Mouse (Mus musculus): ENCODE measurements around the gene Rab7b. TPM values are rescaled to one million over a fixed set of nuclear protein-coding genes. Genes with fewer than 3 reads are reported as not detected.

Gene Rab7b
- polyA plus RNA-seq, 1 experiment from 2014 or later = 1.4 TPM

- no peaks in the 10 kb centered on the region for H3K4me1 ChIP-seq (ENCODE audit: control insufficient read depth, insufficient read depth, low read length)
- no peaks in the 10 kb centered on the region for H3K9me3 ChIP-seq (ENCODE audit: control insufficient read depth, low read length)
- no peak for ATAC-seq (ENCODE audit: low FRiP score, low TSS enrichment)
- WGBS = 92% methylated on average over 9 of the region's 9 CpGs
- H3K27ac ChIP-seq (ENCODE audit: low read depth, low read length) = no peak overlapping the region
- no peak overlapping the region for H3K4me3 ChIP-seq (ENCODE audit: low read length)
- H3K4me2 ChIP-seq (replicated peaks; ENCODE audit: low read depth, low read length) = no peak overlapping the region
- no peaks in the 10 kb centered on the region for H3K27me3 ChIP-seq (ENCODE audit: control insufficient read depth, insufficient read depth, low read length)
- H3K9ac ChIP-seq (ENCODE audit: low read depth, low read length) = no peak overlapping the region
- no peaks in the 10 kb centered on the region for H3K36me3 ChIP-seq (ENCODE audit: control insufficient read depth, insufficient read depth, low read length)
Measured at GRCm38 (mm10) chr1:131739481-131740160, 51.1 kb downstream of the Rab7b start.

GRCm38 (mm10) chr1:131743868-131744464 is 55.5 kb downstream of the Rab7b start, which contains the start of gene Slc26a9:
Gene Slc26a9 (plus strand): TSS chr1:131744022.
- no peak within 1 kb of the TSS for H3K4me3 ChIP-seq (ENCODE audit: low read length)
- H3K36me3 ChIP-seq (ENCODE audit: control insufficient read depth, insufficient read depth, low read length) = no peaks in the 10 kb centered on the region
- no peak within 1 kb of the TSS for H3K9ac ChIP-seq (ENCODE audit: low read depth, low read length)
- WGBS = 62% methylated on average over 10 of the region's 10 CpGs
- peak; percentile 26; the same call in 1 of the 2 replicates for ATAC-seq (ENCODE audit: low FRiP score, low TSS enrichment)
- no peaks in the 10 kb centered on the region for H3K27me3 ChIP-seq (ENCODE audit: control insufficient read depth, insufficient read depth, low read length)
- H3K4me1 ChIP-seq (ENCODE audit: control insufficient read depth, insufficient read depth, low read length) = no peaks in the 10 kb centered on the region
- H3K9me3 ChIP-seq (ENCODE audit: control insufficient read depth, low read length) = no peaks in the 10 kb centered on the region
- H3K4me2 ChIP-seq (replicated peaks; ENCODE audit: low read depth, low read length) = no peak within 1 kb of the TSS
- no peak within 1 kb of the TSS for H3K27ac ChIP-seq (ENCODE audit: low read depth, low read length)

DNA sequence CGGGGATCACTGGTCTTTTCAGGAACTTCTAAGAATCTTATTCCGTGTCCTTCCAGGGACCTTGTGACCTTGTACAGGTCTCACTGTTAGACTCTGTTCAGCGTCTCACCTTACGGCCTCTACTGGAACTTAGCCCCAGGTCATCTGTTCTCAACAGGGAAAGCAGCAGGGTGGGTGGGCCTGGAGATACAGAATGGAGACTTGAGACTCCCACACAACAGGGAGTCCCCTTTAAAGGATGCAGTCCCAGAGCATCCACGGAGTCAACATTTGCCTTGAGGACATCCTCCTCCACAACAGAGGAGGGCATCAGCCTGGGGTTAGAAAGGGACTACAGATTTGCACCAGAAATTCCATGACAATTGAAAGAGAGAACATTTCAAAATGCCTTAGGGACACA is 56.9 kb downstream of the Rab7b start:
- Histone ChIP-seq H3K9ac (ENCODE audit: low read depth, low read length) (no peak overlapping the region), H3K36me3 (ENCODE audit: control insufficient read depth, insufficient read depth, low read length) (no peaks in the 10 kb centered on the region), H3K27me3 (ENCODE audit: control insufficient read depth, insufficient read depth, low read length) (no peaks in the 10 kb centered on the region), H3K4me2 (replicated peaks; ENCODE audit: low read depth, low read length) (no peak overlapping the region), H3K4me1 (ENCODE audit: control insufficient read depth, insufficient read depth, low read length) (no peaks in the 10 kb centered on the region), H3K27ac (ENCODE audit: low read depth, low read length) (no peak overlapping the region), H3K4me3 (ENCODE audit: low read length) (no peak overlapping the region), H3K9me3 (ENCODE audit: control insufficient read depth, low read length) (no peaks in the 10 kb centered on the region)
- 55% methylated on average over 5 of the region's 5 CpGs for WGBS
- no peak for ATAC-seq (ENCODE audit: low FRiP score, low TSS enrichment)

DNA sequence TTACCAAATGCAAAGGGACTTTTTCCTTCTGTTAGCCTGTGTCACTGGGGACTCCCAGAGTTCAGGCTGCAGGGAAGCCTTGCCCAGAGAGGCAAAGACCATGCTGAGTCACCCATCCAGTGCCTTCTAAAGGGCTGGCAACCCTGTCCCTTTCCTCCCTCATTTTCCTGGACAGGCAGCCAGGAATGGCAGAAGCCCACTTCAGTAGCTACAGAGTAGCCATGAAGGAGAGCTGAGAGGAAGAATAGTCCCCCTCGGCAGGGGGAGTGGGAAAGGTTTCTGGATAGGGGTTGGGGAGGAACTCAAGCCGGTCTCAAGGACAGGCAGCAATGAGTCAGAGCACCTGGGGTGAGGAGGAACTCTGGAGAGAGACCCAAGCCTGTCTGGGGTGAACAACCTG is 59.3 kb downstream of the Rab7b start:
- 54% methylated on average over 2 of the region's 2 CpGs for WGBS
- ATAC-seq (ENCODE audit: low FRiP score, low TSS enrichment) = no peak
- Histone ChIP-seq H3K27ac (ENCODE audit: low read depth, low read length) (no peak overlapping the region), H3K4me2 (replicated peaks; ENCODE audit: low read depth, low read length) (no peak overlapping the region), H3K4me1 (ENCODE audit: control insufficient read depth, insufficient read depth, low read length) (no peaks in the 10 kb centered on the region), H3K9me3 (ENCODE audit: control insufficient read depth, low read length) (no peaks in the 10 kb centered on the region), H3K4me3 (ENCODE audit: low read length) (no peak overlapping the region), H3K27me3 (ENCODE audit: control insufficient read depth, insufficient read depth, low read length) (no peaks in the 10 kb centered on the region), H3K9ac (ENCODE audit: low read depth, low read length) (no peak overlapping the region), H3K36me3 (ENCODE audit: control insufficient read depth, insufficient read depth, low read length) (no peaks in the 10 kb centered on the region)

DNA sequence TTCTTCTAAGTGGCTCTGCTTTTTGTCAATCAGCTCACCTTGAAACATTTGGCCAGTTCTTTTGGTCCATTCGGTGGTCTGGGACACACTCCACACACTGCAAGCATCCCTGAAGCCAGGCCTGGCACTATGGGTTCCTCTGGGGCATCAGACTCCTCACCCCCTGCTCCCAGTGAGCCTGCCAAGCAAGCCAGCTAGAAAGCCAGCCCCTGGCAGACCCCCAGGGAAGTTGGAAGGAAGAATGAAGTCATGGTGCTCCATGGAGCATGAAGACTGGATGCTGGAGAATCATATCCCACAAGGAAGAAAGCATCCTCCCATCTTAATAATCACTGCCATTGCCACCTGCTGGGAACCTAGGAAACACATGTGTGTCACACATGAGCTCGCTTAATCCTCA is 60.1 kb downstream of the Rab7b start:
- ATAC-seq (ENCODE audit: low FRiP score, low TSS enrichment) = no peak
- H3K4me3 ChIP-seq (ENCODE audit: low read length) = no peak overlapping the region
- H3K36me3 ChIP-seq (ENCODE audit: control insufficient read depth, insufficient read depth, low read length) = no peaks in the 10 kb centered on the region
- no peaks in the 10 kb centered on the region for H3K27me3 ChIP-seq (ENCODE audit: control insufficient read depth, insufficient read depth, low read length)
- H3K9me3 ChIP-seq (ENCODE audit: control insufficient read depth, low read length) = no peaks in the 10 kb centered on the region
- H3K4me2 ChIP-seq (replicated peaks; ENCODE audit: low read depth, low read length) = no peak overlapping the region
- 80% methylated on average over 2 of the region's 2 CpGs for WGBS
- no peak overlapping the region for H3K27ac ChIP-seq (ENCODE audit: low read depth, low read length)
- no peaks in the 10 kb centered on the region for H3K4me1 ChIP-seq (ENCODE audit: control insufficient read depth, insufficient read depth, low read length)
- H3K9ac ChIP-seq (ENCODE audit: low read depth, low read length) = no peak overlapping the region

DNA sequence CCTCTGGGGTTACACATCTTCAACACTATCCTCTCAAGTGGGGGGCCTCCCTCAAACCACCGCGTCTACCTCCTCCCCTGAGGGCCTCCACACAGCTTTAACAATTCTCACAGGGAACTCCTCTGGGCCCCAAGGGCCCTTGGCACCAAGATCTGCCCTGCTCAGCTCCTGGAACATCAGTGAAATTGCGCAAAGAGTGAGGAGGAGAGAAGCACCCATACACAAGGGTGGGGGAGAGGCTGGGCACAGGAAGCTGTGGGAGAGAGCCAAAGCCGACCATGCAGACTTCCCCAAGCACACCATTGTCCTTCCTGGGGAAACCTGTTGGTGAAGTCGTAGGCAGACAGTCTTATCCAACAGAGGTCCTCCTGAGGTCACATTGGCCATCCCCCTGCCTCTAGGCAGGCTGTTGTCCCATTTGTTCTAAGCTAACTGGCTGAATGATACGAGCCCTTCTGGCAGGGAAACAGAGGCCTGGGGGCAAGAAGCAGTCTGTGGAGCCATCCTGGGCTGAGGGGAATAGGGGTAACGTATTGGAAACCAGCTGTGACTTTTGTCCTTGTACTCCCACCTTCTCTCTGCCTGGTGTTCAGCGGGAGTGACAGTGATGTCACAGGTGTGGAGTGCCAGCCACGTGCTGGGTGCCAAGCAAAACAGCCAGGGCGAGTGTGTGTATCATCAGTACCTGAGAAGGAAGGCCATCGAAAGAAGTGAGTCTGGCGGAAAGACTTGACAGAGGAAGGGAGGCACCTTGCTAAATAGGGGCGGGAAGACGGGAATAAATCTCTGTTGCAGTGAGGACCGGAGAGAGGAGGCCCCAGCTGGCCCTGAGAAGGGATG is 61.4 kb downstream of the Rab7b start:
- Histone ChIP-seq H3K4me1 (ENCODE audit: control insufficient read depth, insufficient read depth, low read length) (no peaks in the 10 kb centered on the region), H3K9me3 (ENCODE audit: control insufficient read depth, low read length) (no peaks in the 10 kb centered on the region), H3K27ac (ENCODE audit: low read depth, low read length) (no peak overlapping the region), H3K9ac (ENCODE audit: low read depth, low read length) (no peak overlapping the region), H3K27me3 (ENCODE audit: control insufficient read depth, insufficient read depth, low read length) (no peaks in the 10 kb centered on the region), H3K4me3 (ENCODE audit: low read length) (no peak overlapping the region), H3K4me2 (replicated peaks; ENCODE audit: low read depth, low read length) (no peak overlapping the region), H3K36me3 (ENCODE audit: control insufficient read depth, insufficient read depth, low read length) (no peaks in the 10 kb centered on the region)
- ATAC-seq (ENCODE audit: low FRiP score, low TSS enrichment) = no peak
- 72% methylated on average over 15 of the region's 15 CpGs for whole genome bisulfite sequencing

GRCm38 (mm10) chr1:131751181-131751890 is 62.8 kb downstream of the Rab7b start:
- Histone ChIP-seq H3K4me3 (ENCODE audit: low read length) (no peak overlapping the region), H3K4me1 (ENCODE audit: control insufficient read depth, insufficient read depth, low read length) (no peaks in the 10 kb centered on the region), H3K9me3 (ENCODE audit: control insufficient read depth, low read length) (no peaks in the 10 kb centered on the region), H3K27me3 (ENCODE audit: control insufficient read depth, insufficient read depth, low read length) (no peaks in the 10 kb centered on the region), H3K9ac (ENCODE audit: low read depth, low read length) (no peak overlapping the region), H3K4me2 (replicated peaks; ENCODE audit: low read depth, low read length) (no peak overlapping the region), H3K27ac (ENCODE audit: low read depth, low read length) (no peak overlapping the region), H3K36me3 (ENCODE audit: control insufficient read depth, insufficient read depth, low read length) (no peaks in the 10 kb centered on the region)
- 83% methylated on average over 3 of the region's 3 CpGs for WGBS
- ATAC-seq (ENCODE audit: low FRiP score, low TSS enrichment) = no peak

DNA sequence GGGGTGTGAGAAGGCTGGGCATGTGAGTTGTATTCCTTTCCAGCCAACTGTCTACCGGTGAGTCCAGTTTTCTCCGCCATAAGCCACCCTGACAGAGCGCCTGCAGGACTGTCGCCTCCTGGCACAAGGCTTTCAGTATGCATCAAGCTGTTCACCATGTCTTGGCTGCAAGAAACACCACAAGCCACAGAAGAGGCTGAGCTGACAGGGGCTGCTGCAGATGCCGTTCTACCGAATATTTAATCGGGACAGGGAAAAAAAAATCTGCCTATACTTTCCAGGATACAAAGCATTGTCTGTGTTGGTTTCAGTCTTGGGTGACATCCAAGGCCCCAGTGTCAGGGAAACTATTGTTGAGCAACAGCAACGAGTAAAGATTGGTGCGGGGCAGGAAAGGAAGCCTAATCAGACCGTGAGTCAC is 63.4 kb downstream of the Rab7b start:
- Histone ChIP-seq H3K4me3 (ENCODE audit: low read length) (no peak overlapping the region), H3K4me1 (ENCODE audit: control insufficient read depth, insufficient read depth, low read length) (no peaks in the 10 kb centered on the region), H3K36me3 (ENCODE audit: control insufficient read depth, insufficient read depth, low read length) (no peaks in the 10 kb centered on the region), H3K4me2 (replicated peaks; ENCODE audit: low read depth, low read length) (no peak overlapping the region), H3K9me3 (ENCODE audit: control insufficient read depth, low read length) (no peaks in the 10 kb centered on the region), H3K27ac (ENCODE audit: low read depth, low read length) (no peak overlapping the region), H3K27me3 (ENCODE audit: control insufficient read depth, insufficient read depth, low read length) (no peaks in the 10 kb centered on the region), H3K9ac (ENCODE audit: low read depth, low read length) (no peak overlapping the region)
- no peak for ATAC-seq (ENCODE audit: low FRiP score, low TSS enrichment)
- WGBS = 78% methylated on average over 10 of the region's 10 CpGs
